Mouse (Mus musculus): ENCODE data around the gene Srrm4. TPM values are rescaled to one million over a fixed set of nuclear protein-coding genes. Genes with fewer than 3 reads are reported as not detected.

The Srrm4 gene
- polyA plus RNA-seq, 1 experiment from 2014 or later = 15.7 TPM

DNA sequence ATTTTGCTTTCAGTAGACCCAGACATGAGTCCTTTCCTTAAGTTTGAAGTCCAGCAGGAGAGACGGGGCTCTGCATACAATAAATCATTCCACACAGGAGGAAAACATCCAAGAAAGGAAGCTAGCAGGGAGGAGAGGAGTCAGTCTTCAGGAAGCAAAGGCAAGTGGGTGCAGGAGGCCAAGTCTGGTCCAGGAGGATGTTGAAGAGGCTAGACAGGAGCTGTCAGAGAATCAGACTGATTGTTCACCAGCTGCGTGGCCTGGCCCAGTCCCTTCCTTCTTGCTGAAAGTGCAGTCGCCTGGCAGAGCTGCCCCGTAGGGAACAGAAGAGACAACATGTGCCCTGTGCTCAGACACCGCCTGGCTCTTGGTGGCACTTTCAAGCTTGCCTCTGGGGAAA is 100.8 kb downstream of the Srrm4 start:
- no peak overlapping the region for H3K27ac ChIP-seq (ENCODE audit: low read depth, low read length)
- peaks cover 16% of the 10 kb centered on the region for H3K4me1 ChIP-seq (ENCODE audit: control insufficient read depth, insufficient read depth, low read depth, low read length)
- H3K9me3 ChIP-seq (ENCODE audit: control insufficient read depth, low read length) = no peaks in the 10 kb centered on the region

DNA sequence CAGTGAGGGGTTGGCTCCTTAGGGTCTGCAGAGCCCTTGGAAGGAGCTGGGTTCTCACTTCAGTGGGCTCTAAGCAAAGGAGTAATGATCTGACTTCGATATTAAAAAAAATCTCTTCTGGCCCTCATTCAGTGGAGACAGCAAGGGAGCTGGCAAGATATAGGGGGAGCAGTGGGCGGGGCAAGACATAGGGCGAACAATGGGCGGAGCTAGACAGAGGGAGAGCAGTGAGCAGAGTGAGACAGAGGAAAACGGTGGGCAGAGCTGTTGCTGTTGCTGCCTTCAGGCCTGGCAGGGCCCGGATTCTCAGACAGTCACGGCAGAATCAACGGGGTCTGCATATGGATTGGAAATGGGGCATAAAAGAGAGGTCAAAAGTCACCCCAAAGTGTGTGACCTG is 102.0 kb downstream of the Srrm4 start:
- no peak overlapping the region for H3K4me2 ChIP-seq (ENCODE audit: low read length)
- H3K4me3 ChIP-seq (ENCODE audit: low read length) = no peak overlapping the region
- ATAC-seq = no peak
- H3K27me3 ChIP-seq (replicated peaks; ENCODE audit: control insufficient read depth, insufficient read depth, low read length) = no peaks in the 10 kb centered on the region
- no peak overlapping the region for H3K27ac ChIP-seq (ENCODE audit: low read depth, low read length)
- H3K9ac ChIP-seq (ENCODE audit: low read depth, low read length) = no peak overlapping the region
- H3K36me3 ChIP-seq (ENCODE audit: control insufficient read depth, insufficient read depth, low read length) = no peaks in the 10 kb centered on the region
- H3K4me1 ChIP-seq (ENCODE audit: control insufficient read depth, insufficient read depth, low read depth, low read length) = peaks cover 27% of the 10 kb centered on the region
- no peaks in the 10 kb centered on the region for H3K9me3 ChIP-seq (ENCODE audit: control insufficient read depth, low read length)
- 53% methylated on average over 8 of the region's 8 CpGs for WGBS

More for the DNA sequence above, 100.8 kb downstream of the Srrm4 start:
- ATAC-seq = no peak
- Histone ChIP-seq H3K4me3 (ENCODE audit: low read length) (no peak overlapping the region), H3K9ac (ENCODE audit: low read depth, low read length) (no peak overlapping the region), H3K4me2 (ENCODE audit: low read length) (no peak overlapping the region), H3K27me3 (replicated peaks; ENCODE audit: control insufficient read depth, insufficient read depth, low read length) (no peaks in the 10 kb centered on the region), H3K36me3 (ENCODE audit: control insufficient read depth, insufficient read depth, low read length) (no peaks in the 10 kb centered on the region)
- WGBS = 59% methylated on average over 5 of the region's 5 CpGs

DNA sequence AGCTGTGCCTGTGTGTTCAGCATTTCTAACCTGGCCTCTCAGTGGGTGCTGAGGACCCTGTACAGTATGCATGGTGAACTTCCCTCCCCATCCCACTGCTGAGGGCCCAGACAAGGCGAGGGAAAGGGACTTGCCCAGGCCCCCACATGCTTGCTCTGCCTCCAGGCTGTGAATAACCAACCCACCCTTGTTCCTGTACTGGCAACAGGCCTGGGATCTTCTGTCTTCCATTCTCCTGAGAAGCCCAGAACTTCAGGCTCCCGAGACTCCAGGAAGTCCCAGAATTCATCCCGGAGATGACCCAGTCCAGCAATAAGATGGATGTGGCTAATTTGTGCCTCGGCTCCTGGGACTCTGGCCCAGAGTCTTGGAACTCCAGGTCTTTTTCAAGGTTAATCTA is 105.5 kb downstream of the Srrm4 start:
- Histone ChIP-seq H3K9ac (ENCODE audit: low read depth, low read length) (no peak overlapping the region), H3K27ac (ENCODE audit: low read depth, low read length) (no peak overlapping the region), H3K36me3 (ENCODE audit: control insufficient read depth, insufficient read depth, low read length) (no peaks in the 10 kb centered on the region; the same call in 1 of the 2 replicates), H3K4me1 (ENCODE audit: control insufficient read depth, insufficient read depth, low read depth, low read length) (peaks cover 18% of the 10 kb centered on the region), H3K9me3 (ENCODE audit: control insufficient read depth, low read length) (no peaks in the 10 kb centered on the region), H3K27me3 (replicated peaks; ENCODE audit: control insufficient read depth, insufficient read depth, low read length) (no peaks in the 10 kb centered on the region), H3K4me2 (ENCODE audit: low read length) (no peak overlapping the region), H3K4me3 (ENCODE audit: low read length) (no peak overlapping the region)
- WGBS = 65% methylated on average over 4 of the region's 4 CpGs
- no peak for ATAC-seq

DNA sequence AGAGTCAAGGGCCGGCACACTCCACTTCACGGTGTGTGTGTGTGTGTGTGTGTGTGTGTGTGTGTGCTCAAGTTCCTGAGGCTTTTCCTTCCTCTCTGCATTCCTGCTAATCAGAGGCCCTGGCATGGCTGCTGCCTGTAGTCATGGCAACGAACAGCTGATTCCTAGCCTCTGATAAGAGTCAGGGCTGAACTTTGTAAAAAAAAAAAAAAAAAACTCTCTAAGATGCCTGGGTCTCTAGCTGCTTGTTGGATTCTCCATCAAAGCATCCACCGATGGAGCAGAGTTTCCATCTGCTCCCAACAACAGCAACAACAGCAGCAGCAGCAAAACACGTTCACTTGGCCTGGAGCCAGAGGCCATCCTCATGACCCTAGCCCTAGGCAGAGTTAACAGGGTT is 106.5 kb downstream of the Srrm4 start:
- H3K36me3 ChIP-seq (ENCODE audit: control insufficient read depth, insufficient read depth, low read length) = no peaks in the 10 kb centered on the region; the same call in 1 of the 2 replicates
- peak; percentile 69 for ATAC-seq
- H3K4me1 ChIP-seq (ENCODE audit: control insufficient read depth, insufficient read depth, low read depth, low read length) = peaks cover 14% of the 10 kb centered on the region
- no peak overlapping the region for H3K9ac ChIP-seq (ENCODE audit: low read depth, low read length)
- H3K4me2 ChIP-seq (ENCODE audit: low read length) = no peak overlapping the region
- H3K27me3 ChIP-seq (replicated peaks; ENCODE audit: control insufficient read depth, insufficient read depth, low read length) = no peaks in the 10 kb centered on the region
- whole genome bisulfite sequencing = 7% methylated on average over 5 of the region's 5 CpGs
- no peak overlapping the region for H3K27ac ChIP-seq (ENCODE audit: low read depth, low read length)
- H3K4me3 ChIP-seq (ENCODE audit: low read length) = no peak overlapping the region
- no peaks in the 10 kb centered on the region for H3K9me3 ChIP-seq (ENCODE audit: control insufficient read depth, low read length)

DNA sequence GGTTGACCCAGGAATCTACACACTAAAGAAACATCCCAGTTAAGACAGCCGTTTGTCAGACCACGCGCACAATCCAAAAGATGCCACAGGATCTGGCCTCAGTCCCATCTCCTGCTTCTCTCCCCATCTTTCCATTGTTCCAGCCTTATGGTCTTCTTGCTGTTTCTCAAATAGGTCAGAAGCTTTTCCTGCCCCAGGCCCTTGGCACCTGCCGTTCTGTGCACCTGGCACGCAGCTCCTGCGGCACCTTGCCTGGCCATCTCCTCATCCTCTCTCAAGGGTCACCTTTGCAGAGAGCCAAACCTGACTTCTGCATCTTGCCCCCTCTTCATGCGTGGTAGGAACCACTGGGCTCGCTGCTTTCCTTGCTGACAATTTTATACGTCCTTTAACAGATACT is 107.4 kb downstream of the Srrm4 start:
- Histone ChIP-seq H3K27me3 (replicated peaks; ENCODE audit: control insufficient read depth, insufficient read depth, low read length) (no peaks in the 10 kb centered on the region), H3K27ac (ENCODE audit: low read depth, low read length) (no peak overlapping the region; the same call in 1 of the 2 replicates), H3K4me1 (ENCODE audit: control insufficient read depth, insufficient read depth, low read depth, low read length) (peaks cover 14% of the 10 kb centered on the region), H3K9ac (ENCODE audit: low read depth, low read length) (no peak overlapping the region), H3K9me3 (ENCODE audit: control insufficient read depth, low read length) (no peaks in the 10 kb centered on the region), H3K4me2 (ENCODE audit: low read length) (no peak overlapping the region), H3K36me3 (ENCODE audit: control insufficient read depth, insufficient read depth, low read length) (no peaks in the 10 kb centered on the region; the same call in 1 of the 2 replicates), H3K4me3 (ENCODE audit: low read length) (no peak overlapping the region)
- ATAC-seq = no peak
- 84% methylated on average over 9 of the region's 9 CpGs for WGBS

DNA sequence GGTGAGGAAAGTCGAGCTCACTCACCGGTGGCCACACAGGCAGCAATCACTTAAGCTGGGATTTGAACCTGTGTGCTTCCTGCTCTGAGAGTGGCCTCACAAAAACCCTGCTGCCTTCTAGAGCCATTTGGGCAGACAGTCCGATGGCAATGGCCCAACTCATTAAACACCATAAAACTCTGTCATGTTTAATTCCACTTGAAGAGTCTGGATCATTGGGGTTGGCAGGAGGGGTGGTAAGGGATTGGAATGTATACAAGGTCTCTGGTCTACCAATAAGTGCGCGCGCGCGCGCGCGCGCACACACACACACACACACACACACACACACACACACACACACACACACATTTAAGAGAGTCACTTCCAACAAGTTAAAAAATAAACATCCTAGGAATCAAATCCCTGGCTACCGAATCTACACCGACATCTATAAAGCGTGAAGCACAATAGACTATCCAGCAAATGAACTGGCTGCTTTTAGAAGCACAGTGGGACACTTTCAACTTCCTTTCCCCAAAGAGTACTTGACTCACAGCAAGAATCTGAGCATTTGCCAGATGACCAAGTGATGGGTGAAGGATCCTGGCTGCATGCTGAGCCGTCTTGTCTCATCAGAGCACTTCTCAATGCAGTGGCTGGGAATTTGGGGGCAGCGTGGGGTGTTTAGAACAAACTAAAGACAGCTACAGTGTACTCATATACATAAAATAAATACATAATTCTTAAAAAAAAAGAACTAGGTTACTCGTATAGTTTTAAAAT is 112.8 kb downstream of the Srrm4 start:
- Histone ChIP-seq H3K4me1 (ENCODE audit: control insufficient read depth, insufficient read depth, low read depth, low read length) (peaks cover 8% of the 10 kb centered on the region), H3K4me3 (ENCODE audit: low read length) (no peak overlapping the region), H3K9me3 (ENCODE audit: control insufficient read depth, low read length) (no peaks in the 10 kb centered on the region), H3K27me3 (replicated peaks; ENCODE audit: control insufficient read depth, insufficient read depth, low read length) (no peaks in the 10 kb centered on the region), H3K4me2 (ENCODE audit: low read length) (no peak overlapping the region), H3K36me3 (ENCODE audit: control insufficient read depth, insufficient read depth, low read length) (no peaks in the 10 kb centered on the region; the same call in 1 of the 2 replicates), H3K9ac (ENCODE audit: low read depth, low read length) (no peak overlapping the region), H3K27ac (ENCODE audit: low read depth, low read length) (no peak overlapping the region)
- no peak for ATAC-seq
- 72% methylated on average over 18 of the region's 18 CpGs for WGBS

DNA sequence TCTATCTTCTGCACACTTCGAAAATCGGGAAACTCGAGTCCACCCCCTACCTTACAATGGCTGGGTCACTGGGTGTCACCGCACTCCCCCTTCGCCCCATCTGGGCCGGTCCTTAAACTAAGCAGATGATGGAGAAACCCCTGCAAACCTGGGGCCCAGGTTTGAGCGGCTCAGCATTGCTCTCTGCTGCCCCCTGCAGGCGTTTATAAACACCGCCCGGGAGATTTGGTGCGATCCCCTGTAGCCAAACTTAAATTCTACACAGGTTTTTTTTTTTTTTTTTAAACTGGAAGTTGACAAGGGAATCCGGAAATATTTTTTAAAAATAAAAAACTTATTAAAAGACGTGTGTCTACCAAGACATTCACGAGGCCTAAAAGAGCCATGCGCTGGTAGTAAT is 115.6 kb downstream of the Srrm4 start:
- H3K27ac ChIP-seq (ENCODE audit: low read depth, low read length) = no peak overlapping the region
- peaks cover 8% of the 10 kb centered on the region for H3K4me1 ChIP-seq (ENCODE audit: control insufficient read depth, insufficient read depth, low read depth, low read length)
- no peaks in the 10 kb centered on the region for H3K9me3 ChIP-seq (ENCODE audit: control insufficient read depth, low read length)
- H3K4me2 ChIP-seq (ENCODE audit: low read length) = no peak overlapping the region
- 0 out of 2 replicates have a peak, but pooled peaks have one; percentile 46 for ATAC-seq
- H3K4me3 ChIP-seq (ENCODE audit: low read length) = no peak overlapping the region
- H3K9ac ChIP-seq (ENCODE audit: low read depth, low read length) = no peak overlapping the region
- WGBS = 18% methylated on average over 15 of the region's 15 CpGs
- H3K36me3 ChIP-seq (ENCODE audit: control insufficient read depth, insufficient read depth, low read length) = no peaks in the 10 kb centered on the region
- no peaks in the 10 kb centered on the region for H3K27me3 ChIP-seq (replicated peaks; ENCODE audit: control insufficient read depth, insufficient read depth, low read length)

DNA sequence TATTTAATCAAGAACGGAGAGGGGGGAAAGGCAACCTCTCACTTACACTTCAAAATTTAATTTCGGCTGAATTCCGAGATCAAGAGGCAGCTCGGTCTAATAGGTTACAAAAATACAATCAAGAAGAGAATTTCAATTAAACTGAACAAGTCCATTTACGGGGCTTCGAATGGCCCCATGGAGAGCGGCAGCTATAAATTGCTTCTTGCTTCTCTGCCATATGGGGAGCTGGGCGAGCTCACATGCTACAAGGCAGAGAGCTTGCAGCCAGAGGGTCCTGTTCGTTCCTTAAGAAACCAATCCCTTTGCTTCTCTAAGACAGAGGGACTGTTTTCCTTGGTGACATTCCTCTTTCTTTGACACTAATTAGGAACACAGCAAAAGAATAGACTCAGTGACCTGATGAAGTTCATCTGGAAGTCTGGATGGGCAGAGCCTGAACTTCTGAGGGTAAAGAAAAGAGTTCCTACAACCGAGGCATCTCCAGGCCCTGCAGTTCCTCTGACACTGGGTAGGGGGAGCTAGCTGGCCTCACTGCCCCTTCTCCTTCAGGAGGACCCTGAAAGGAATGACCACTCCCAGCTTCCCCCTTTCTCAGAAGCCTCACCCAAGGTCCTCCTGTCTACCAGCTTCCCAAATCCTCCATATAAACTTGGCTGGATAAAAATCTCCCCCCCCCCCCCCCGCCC is 130.1 kb downstream of the Srrm4 start:
- H3K27ac ChIP-seq (ENCODE audit: low read depth, low read length) = no peak overlapping the region
- H3K9me3 ChIP-seq (ENCODE audit: control insufficient read depth, low read length) = peaks cover 20% of the 10 kb centered on the region
- no peak overlapping the region for H3K4me2 ChIP-seq (ENCODE audit: low read length)
- H3K4me1 ChIP-seq (ENCODE audit: control insufficient read depth, insufficient read depth, low read depth, low read length) = peaks cover 8% of the 10 kb centered on the region
- H3K27me3 ChIP-seq (replicated peaks; ENCODE audit: control insufficient read depth, insufficient read depth, low read length) = no peaks in the 10 kb centered on the region
- peaks cover 23% of the 10 kb centered on the region for H3K36me3 ChIP-seq (ENCODE audit: control insufficient read depth, insufficient read depth, low read length)
- H3K9ac ChIP-seq (ENCODE audit: low read depth, low read length) = no peak overlapping the region
- H3K4me3 ChIP-seq (ENCODE audit: low read length) = no peak overlapping the region
- 29% methylated on average over 11 of the region's 11 CpGs for WGBS
- peak; percentile 60; the same call in 1 of the 2 replicates for ATAC-seq

DNA sequence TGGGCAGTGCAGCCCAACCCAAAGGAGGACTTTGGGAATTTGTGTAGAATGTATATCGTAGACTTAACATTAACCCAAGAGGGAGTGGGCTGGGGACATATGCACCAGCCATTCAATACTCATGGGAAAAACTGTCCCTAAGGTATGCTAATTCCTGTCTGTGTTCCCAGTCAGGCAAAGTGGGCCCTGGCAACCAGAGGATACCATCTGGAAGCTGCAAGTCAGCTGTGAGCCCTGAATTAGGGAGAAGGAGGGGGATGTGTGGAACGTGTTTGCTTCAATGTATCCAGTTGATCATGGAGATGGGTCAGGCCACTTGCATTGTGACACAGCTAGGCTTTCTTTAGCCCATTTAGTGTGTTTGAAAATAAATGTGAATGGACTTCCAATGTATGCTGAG is 131.6 kb downstream of the Srrm4 start:
- no peak for ATAC-seq
- peaks cover 5% of the 10 kb centered on the region for H3K9me3 ChIP-seq (ENCODE audit: control insufficient read depth, low read length)
- H3K4me1 ChIP-seq (ENCODE audit: control insufficient read depth, insufficient read depth, low read depth, low read length) = peaks cover 8% of the 10 kb centered on the region
- H3K4me3 ChIP-seq (ENCODE audit: low read length) = no peak overlapping the region
- H3K36me3 ChIP-seq (ENCODE audit: control insufficient read depth, insufficient read depth, low read length) = peaks cover 8% of the 10 kb centered on the region
- H3K4me2 ChIP-seq (ENCODE audit: low read length) = no peak overlapping the region
- H3K27ac ChIP-seq (ENCODE audit: low read depth, low read length) = no peak overlapping the region
- WGBS = 31% methylated on average over 2 of the region's 2 CpGs
- no peak overlapping the region for H3K9ac ChIP-seq (ENCODE audit: low read depth, low read length)
- no peaks in the 10 kb centered on the region for H3K27me3 ChIP-seq (replicated peaks; ENCODE audit: control insufficient read depth, insufficient read depth, low read length)
